Mouse (Mus musculus): ENCODE data around the gene Mrpl17.

The Mrpl17 gene

GRCm38 (mm10) chr7:105786506-105787284, 24.2 kb downstream of the Mrpl17 start:
- no peak for DNase-seq (ENCODE audit: low read depth, low spot score)

- no peak for DNase-seq (ENCODE audit: low read depth, low spot score)
Observed at GRCm38 (mm10) chr7:105784556-105784955, 26.3 kb downstream of the Mrpl17 start.

- DNase-seq (ENCODE audit: low read depth, low spot score), result no peak
Observed at GRCm38 (mm10) chr7:105783861-105784260, 27.0 kb downstream of the Mrpl17 start.

GRCm38 (mm10) chr7:105778553-105779265, 32.2 kb downstream of the Mrpl17 start:
- DNase-seq (ENCODE audit: low read depth, low spot score), result peak; percentile 15

- no peak for DNase-seq (ENCODE audit: low read depth, low spot score)
Observed at GRCm38 (mm10) chr7:105777797-105778552, 32.9 kb downstream of the Mrpl17 start.

GRCm38 (mm10) chr7:105777316-105777715, 33.6 kb downstream of the Mrpl17 start:
- no peak for DNase-seq (ENCODE audit: low read depth, low spot score)

GRCm38 (mm10) chr7:105776026-105776425, 34.9 kb downstream of the Mrpl17 start:
- DNase-seq (ENCODE audit: low read depth, low spot score), result no peak

GRCm38 (mm10) chr7:105774661-105775060, 36.2 kb downstream of the Mrpl17 start:
- no peak for DNase-seq (ENCODE audit: low read depth, low spot score)

- no peak for DNase-seq (ENCODE audit: low read depth, low spot score)
Observed at GRCm38 (mm10) chr7:105773041-105773440, 37.9 kb downstream of the Mrpl17 start.

- no peak for DNase-seq (ENCODE audit: low read depth, low spot score)
Observed at GRCm38 (mm10) chr7:105772331-105772730, 38.6 kb downstream of the Mrpl17 start.

- DNase-seq (ENCODE audit: low read depth, low spot score), result no peak
Observed at GRCm38 (mm10) chr7:105769959-105770358, 40.9 kb downstream of the Mrpl17 start.

GRCm38 (mm10) chr7:105767729-105768165, 43.2 kb downstream of the Mrpl17 start:
- DNase-seq (ENCODE audit: low read depth, low spot score), result no peak

GRCm38 (mm10) chr7:105764331-105764730, 46.6 kb downstream of the Mrpl17 start:
- DNase-seq (ENCODE audit: low read depth, low spot score), result no peak

GRCm38 (mm10) chr7:105762517-105763270, 48.2 kb downstream of the Mrpl17 start:
- no peak for DNase-seq (ENCODE audit: low read depth, low spot score)

- no peak for DNase-seq (ENCODE audit: low read depth, low spot score)
Observed at GRCm38 (mm10) chr7:105761813-105762484, 49.0 kb downstream of the Mrpl17 start.

- no peak for DNase-seq (ENCODE audit: low read depth, low spot score)
Observed at GRCm38 (mm10) chr7:105753281-105753680, 57.6 kb downstream of the Mrpl17 start.
